Mouse (Mus musculus) layer of hippocampus, postnatal 14 days (tissue): Measurements from ENCODE around the gene Lrrc4. TPM values are rescaled to one million over a fixed set of nuclear protein-coding genes. Genes with fewer than 3 reads are reported as not detected.

Experiments used
- DNase-seq, 2 experiments: peaks; one replicate each; pipeline ENCODE4 v3.0.0; 2021 to 2022; ENCODE audit warnings: low spot score in 2 of 2, mixed read lengths in 1 of 2
- total RNA-seq, 2 experiments: library from RNA; stranded (reverse); gene quantifications; 2 replicates each; pipeline ENCODE4 v1.2.3; 2021

The Lrrc4 gene
- total RNA-seq, 2 experiments from 2014 or later = 67.6 to 70.8 TPM

GRCm38 (mm10) chr6:28736665-28737064 lies 94.9 kb downstream of the Lrrc4 start:
- no peak for DNase-seq

- no peak for DNase-seq
These were observed 96.4 kb downstream of the Lrrc4 start for GRCm38 (mm10) chr6:28735116-28735515.

GRCm38 (mm10) chr6:28733884-28734647 lies 97.5 kb downstream of the Lrrc4 start:
- no peak for DNase-seq

GRCm38 (mm10) chr6:28731246-28731645 lies 100.3 kb downstream of the Lrrc4 start:
- DNase-seq = no peak

- no peak for DNase-seq
These were observed 101.9 kb downstream of the Lrrc4 start for GRCm38 (mm10) chr6:28729649-28730048.

- no peak for DNase-seq
These were observed 102.3 kb downstream of the Lrrc4 start for GRCm38 (mm10) chr6:28729236-28729635.

GRCm38 (mm10) chr6:28724776-28725175 lies 106.8 kb downstream of the Lrrc4 start:
- no peak for DNase-seq

GRCm38 (mm10) chr6:28723059-28723458 lies 108.5 kb downstream of the Lrrc4 start:
- no peak for DNase-seq

- no peak for DNase-seq
These were observed 111.0 kb downstream of the Lrrc4 start for GRCm38 (mm10) chr6:28720391-28721171.

GRCm38 (mm10) chr6:28717845-28718237 lies 113.7 kb downstream of the Lrrc4 start:
- no peak for DNase-seq

- no peak for DNase-seq
These were observed 114.2 kb downstream of the Lrrc4 start for GRCm38 (mm10) chr6:28717203-28717844.

GRCm38 (mm10) chr6:28710035-28710434 lies 121.5 kb downstream of the Lrrc4 start:
- DNase-seq = no peak

- no peak for DNase-seq
These were observed 124.5 kb downstream of the Lrrc4 start for GRCm38 (mm10) chr6:28706976-28707592.

- no peak for DNase-seq
These were observed 125.2 kb downstream of the Lrrc4 start for GRCm38 (mm10) chr6:28706108-28706975.

GRCm38 (mm10) chr6:28705384-28706107 lies 126.0 kb downstream of the Lrrc4 start:
- peak; percentile 56 to 80 for DNase-seq

GRCm38 (mm10) chr6:28704612-28705011 lies 126.9 kb downstream of the Lrrc4 start:
- no peak for DNase-seq

- no peak for DNase-seq
These were observed 134.3 kb downstream of the Lrrc4 start for GRCm38 (mm10) chr6:28697214-28697613.

GRCm38 (mm10) chr6:28692659-28693058 lies 138.9 kb downstream of the Lrrc4 start:
- no peak for DNase-seq

GRCm38 (mm10) chr6:28687776-28688175 lies 143.8 kb downstream of the Lrrc4 start:
- no peak for DNase-seq

- DNase-seq = no peak
These were observed 145.8 kb downstream of the Lrrc4 start for GRCm38 (mm10) chr6:28685745-28686144.
